Mouse (Mus musculus): ENCODE measurements around the gene Ceacam14.

The Ceacam14 gene

DNA sequence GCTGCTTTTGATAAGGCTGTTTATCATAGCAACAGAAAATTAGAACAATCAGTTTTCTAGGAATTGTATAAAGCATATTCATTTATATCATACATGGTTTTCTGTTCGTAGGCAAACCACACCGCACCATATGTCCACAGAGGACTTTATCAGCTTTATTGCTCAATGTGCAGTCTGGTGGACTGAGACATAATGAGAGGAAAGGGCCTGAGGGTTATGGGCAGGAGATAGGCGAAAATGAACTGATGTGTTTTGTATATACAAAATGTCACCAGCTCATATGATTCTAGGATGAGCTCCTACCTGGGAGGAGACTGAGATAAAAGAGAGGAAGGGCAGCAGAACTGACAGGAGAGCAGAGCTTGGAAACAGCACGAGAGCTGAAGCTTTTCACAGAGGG lies at the start of gene Ceacam14:
Ceacam14 (plus strand) TSS at position 301 of the 400 bp plus-strand sequence.
- DNase-seq, result no peak

All from right cerebral cortex, postnatal 14 days (tissue).